Mouse (Mus musculus): ENCODE measurements around the gene Itm2b. TPM values are rescaled to one million over a fixed set of nuclear protein-coding genes. Genes with fewer than 3 reads are reported as not detected.

The Itm2b gene
- 588 and 605 TPM in 2 replicates for polyA plus RNA-seq (2015; fragmentation: Nextera tagmentation; extraction: Ambion mirVana)

DNA sequence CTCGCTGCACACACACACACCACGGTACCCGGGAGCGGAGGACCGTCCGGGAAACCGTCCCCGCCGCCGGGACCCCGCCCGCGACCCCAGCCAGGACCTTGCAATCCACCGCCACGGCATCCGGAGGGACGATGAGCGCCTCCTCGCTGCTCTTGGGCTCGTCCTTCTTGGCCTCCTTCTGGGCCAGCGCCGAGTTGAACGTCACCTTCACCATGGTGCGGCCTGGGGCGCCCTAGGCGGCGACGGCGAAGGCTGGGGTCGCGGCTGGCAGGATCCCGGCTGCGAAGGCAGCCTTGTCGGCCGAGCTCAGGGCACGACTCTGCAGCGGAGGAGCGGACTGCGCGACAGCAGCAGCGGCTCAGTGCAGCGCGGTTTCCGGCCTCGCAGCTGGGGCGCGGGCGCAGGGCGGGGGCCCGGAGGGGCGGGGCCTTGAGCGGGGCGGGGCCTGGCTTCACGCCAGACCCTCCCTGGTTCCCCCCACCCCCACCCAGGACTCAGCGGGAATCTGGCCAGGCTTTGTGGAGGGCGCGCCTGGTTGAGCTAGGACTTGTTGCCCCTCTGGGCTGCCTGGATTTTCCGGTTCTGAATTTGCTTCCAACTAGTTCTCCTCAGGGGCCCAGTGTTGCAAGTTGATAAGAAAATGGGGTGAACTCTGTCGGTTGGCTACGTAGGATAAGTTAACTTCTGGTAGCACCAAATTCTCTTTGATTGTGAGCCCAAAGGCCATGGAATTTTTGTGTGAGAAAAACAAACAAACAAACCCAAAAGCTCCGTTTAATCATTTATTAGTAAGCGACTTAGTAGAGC is at the start of gene Itm2b:
TSS of gene Itm2b (minus strand) at position 377 of the 807 bp plus-strand sequence.
- no peaks in the 10 kb centered on the region for H3K9me3 ChIP-seq (replicated peaks; ENCODE audit: control insufficient read depth, low read length)
- peak within 1 kb of the TSS; percentile 99 for H3K9ac ChIP-seq (ENCODE audit: low read depth, low read length)
- H3K4me3 ChIP-seq (ENCODE audit: low read depth, low read length), result peak within 1 kb of the TSS; percentile 96
- H3K4me1 ChIP-seq (ENCODE audit: control insufficient read depth, low read depth, low read length), result peaks cover 36% of the 10 kb centered on the region
- H3K36me3 ChIP-seq (ENCODE audit: control insufficient read depth, insufficient read depth), result peaks cover 5% of the 10 kb centered on the region; the same call in 1 of the 2 replicates
- WGBS (ENCODE audit: insufficient replicate concordance), result under 1% methylated on average over 53 of the region's 62 CpGs
- peak within 1 kb of the TSS; percentile 96 for H3K27ac ChIP-seq (ENCODE audit: low read length)
- peak within 1 kb of the TSS; percentile 64 for H3K4me2 ChIP-seq (ENCODE audit: low read depth, low read length)
- peak; percentile 92 for ATAC-seq (ENCODE audit: low read depth)
- no peaks in the 10 kb centered on the region for H3K27me3 ChIP-seq (ENCODE audit: control insufficient read depth, insufficient read depth, low read depth, low read length)

DNA sequence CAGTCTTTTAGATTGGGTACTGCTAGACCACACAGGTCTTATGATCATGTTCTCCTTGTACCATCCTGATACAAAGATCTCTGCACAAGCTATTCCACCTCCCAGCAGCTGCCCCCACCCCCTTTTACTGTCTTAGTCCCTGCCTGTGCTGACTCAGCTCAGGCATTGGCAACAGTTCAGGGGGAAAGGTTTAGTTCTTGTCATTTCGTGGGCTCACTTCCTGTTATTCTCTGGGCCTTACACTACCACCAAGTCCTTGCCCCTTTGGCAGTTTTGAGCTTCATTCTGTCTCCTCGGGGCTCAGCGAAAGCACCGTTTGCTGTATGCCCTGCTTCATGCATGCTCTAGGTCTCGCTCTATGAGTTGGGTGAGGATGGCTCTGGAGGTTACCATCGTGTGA is 48.4 kb upstream of the Itm2b start:
- 46% methylated on average over 6 of the region's 6 CpGs for WGBS (ENCODE audit: insufficient replicate concordance)
- H3K4me2 ChIP-seq (ENCODE audit: low read depth, low read length), result no peak overlapping the region
- H3K27ac ChIP-seq (ENCODE audit: low read length), result no peak overlapping the region

GRCm38 (mm10) chr14:73430571-73430970 is 45.5 kb upstream of the Itm2b start:
- no peak overlapping the region for H3K4me2 ChIP-seq (ENCODE audit: low read depth, low read length)
- H3K9ac ChIP-seq (ENCODE audit: low read depth, low read length), result no peak overlapping the region
- H3K27ac ChIP-seq (ENCODE audit: low read length), result no peak overlapping the region
- H3K4me1 ChIP-seq (ENCODE audit: control insufficient read depth, low read depth, low read length), result peaks cover 4% of the 10 kb centered on the region
- no peaks in the 10 kb centered on the region for H3K9me3 ChIP-seq (replicated peaks; ENCODE audit: control insufficient read depth, low read length)
- 65% methylated on average over 12 of the region's 12 CpGs for WGBS (ENCODE audit: insufficient replicate concordance)
- no peak for ATAC-seq (ENCODE audit: low read depth)
- no peaks in the 10 kb centered on the region for H3K36me3 ChIP-seq (ENCODE audit: control insufficient read depth, insufficient read depth)
- H3K4me3 ChIP-seq (ENCODE audit: low read depth, low read length), result no peak overlapping the region
- H3K27me3 ChIP-seq (ENCODE audit: control insufficient read depth, insufficient read depth, low read depth, low read length), result no peaks in the 10 kb centered on the region

More for the DNA sequence above, 48.4 kb upstream of the Itm2b start:
- no peak overlapping the region for H3K4me3 ChIP-seq (ENCODE audit: low read depth, low read length)
- H3K9me3 ChIP-seq (replicated peaks; ENCODE audit: control insufficient read depth, low read length), result no peaks in the 10 kb centered on the region
- no peak for ATAC-seq (ENCODE audit: low read depth)
- H3K4me1 ChIP-seq (ENCODE audit: control insufficient read depth, low read depth, low read length), result peaks cover 4% of the 10 kb centered on the region
- no peaks in the 10 kb centered on the region for H3K36me3 ChIP-seq (ENCODE audit: control insufficient read depth, insufficient read depth)
- H3K9ac ChIP-seq (ENCODE audit: low read depth, low read length), result no peak overlapping the region
- no peaks in the 10 kb centered on the region for H3K27me3 ChIP-seq (ENCODE audit: control insufficient read depth, insufficient read depth, low read depth, low read length)

DNA sequence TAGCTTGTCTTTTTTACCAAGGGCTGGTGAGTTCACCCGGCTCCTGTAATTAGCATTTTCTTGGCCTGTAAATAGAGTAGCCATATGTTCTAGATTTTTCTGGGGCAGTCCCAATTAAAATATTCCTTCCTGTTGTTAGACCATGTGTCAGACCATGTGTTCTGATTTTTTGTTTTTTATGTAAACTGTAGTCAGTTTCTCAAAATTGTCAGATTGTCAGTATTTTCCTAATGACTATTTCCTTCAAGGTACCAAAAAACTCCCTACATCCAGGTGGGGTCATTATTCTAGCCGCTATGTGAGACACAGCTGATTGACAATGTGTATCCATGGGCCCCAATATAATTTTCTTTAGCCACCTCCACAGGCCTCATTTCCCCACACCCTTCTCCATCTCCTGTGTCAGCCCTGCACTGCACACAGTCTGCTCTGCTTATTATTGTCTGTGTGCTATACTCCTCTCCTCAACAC is 40.5 kb upstream of the Itm2b start:
- Histone ChIP-seq H3K9ac (ENCODE audit: low read depth, low read length) (no peak overlapping the region), H3K4me2 (ENCODE audit: low read depth, low read length) (no peak overlapping the region), H3K36me3 (ENCODE audit: control insufficient read depth, insufficient read depth) (no peaks in the 10 kb centered on the region), H3K9me3 (replicated peaks; ENCODE audit: control insufficient read depth, low read length) (no peaks in the 10 kb centered on the region), H3K27ac (ENCODE audit: low read length) (no peak overlapping the region), H3K4me1 (ENCODE audit: control insufficient read depth, low read depth, low read length) (no peaks in the 10 kb centered on the region), H3K4me3 (ENCODE audit: low read depth, low read length) (no peak overlapping the region), H3K27me3 (ENCODE audit: control insufficient read depth, insufficient read depth, low read depth, low read length) (no peaks in the 10 kb centered on the region)
- ATAC-seq (ENCODE audit: low read depth), result no peak
- 74% methylated on average over 2 of the region's 2 CpGs for WGBS (ENCODE audit: insufficient replicate concordance)

DNA sequence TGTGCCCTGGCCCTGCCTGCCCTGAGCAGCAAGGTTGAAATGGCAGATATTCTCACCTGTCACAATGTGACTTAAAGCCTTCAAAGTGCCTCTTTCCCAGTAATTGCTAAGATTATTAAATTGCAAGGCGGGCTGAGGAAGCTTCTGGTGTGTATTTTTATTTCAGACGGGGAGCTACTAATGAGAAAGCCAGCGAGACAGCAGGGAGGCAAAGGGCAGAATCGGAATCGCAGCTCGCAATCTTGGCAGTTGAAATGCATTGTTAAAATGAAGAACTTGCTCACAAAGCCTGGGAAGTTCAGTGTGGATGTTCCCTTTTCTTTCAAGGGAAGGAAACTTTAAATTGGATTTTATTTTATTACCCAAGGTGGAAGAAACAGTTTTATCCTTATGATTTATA is 39.9 kb upstream of the Itm2b start:
- Histone ChIP-seq H3K27ac (ENCODE audit: low read length) (no peak overlapping the region), H3K27me3 (ENCODE audit: control insufficient read depth, insufficient read depth, low read depth, low read length) (no peaks in the 10 kb centered on the region), H3K9me3 (replicated peaks; ENCODE audit: control insufficient read depth, low read length) (no peaks in the 10 kb centered on the region), H3K4me1 (ENCODE audit: control insufficient read depth, low read depth, low read length) (no peaks in the 10 kb centered on the region), H3K9ac (ENCODE audit: low read depth, low read length) (no peak overlapping the region), H3K36me3 (ENCODE audit: control insufficient read depth, insufficient read depth) (no peaks in the 10 kb centered on the region), H3K4me3 (ENCODE audit: low read depth, low read length) (no peak overlapping the region), H3K4me2 (ENCODE audit: low read depth, low read length) (no peak overlapping the region)
- ATAC-seq (ENCODE audit: low read depth), result no peak
- 70% methylated on average over 6 of the region's 6 CpGs for WGBS (ENCODE audit: insufficient replicate concordance)

GRCm38 (mm10) chr14:73423542-73423941 is 38.5 kb upstream of the Itm2b start:
- no peaks in the 10 kb centered on the region for H3K9me3 ChIP-seq (replicated peaks; ENCODE audit: control insufficient read depth, low read length)
- H3K4me2 ChIP-seq (ENCODE audit: low read depth, low read length), result no peak overlapping the region
- no peak overlapping the region for H3K4me3 ChIP-seq (ENCODE audit: low read depth, low read length)
- ATAC-seq (ENCODE audit: low read depth), result no peak
- no peaks in the 10 kb centered on the region for H3K4me1 ChIP-seq (ENCODE audit: control insufficient read depth, low read depth, low read length)
- H3K9ac ChIP-seq (ENCODE audit: low read depth, low read length), result no peak overlapping the region
- no peaks in the 10 kb centered on the region for H3K27me3 ChIP-seq (ENCODE audit: control insufficient read depth, insufficient read depth, low read depth, low read length)
- no peak overlapping the region for H3K27ac ChIP-seq (ENCODE audit: low read length)
- no peaks in the 10 kb centered on the region for H3K36me3 ChIP-seq (ENCODE audit: control insufficient read depth, insufficient read depth)

DNA sequence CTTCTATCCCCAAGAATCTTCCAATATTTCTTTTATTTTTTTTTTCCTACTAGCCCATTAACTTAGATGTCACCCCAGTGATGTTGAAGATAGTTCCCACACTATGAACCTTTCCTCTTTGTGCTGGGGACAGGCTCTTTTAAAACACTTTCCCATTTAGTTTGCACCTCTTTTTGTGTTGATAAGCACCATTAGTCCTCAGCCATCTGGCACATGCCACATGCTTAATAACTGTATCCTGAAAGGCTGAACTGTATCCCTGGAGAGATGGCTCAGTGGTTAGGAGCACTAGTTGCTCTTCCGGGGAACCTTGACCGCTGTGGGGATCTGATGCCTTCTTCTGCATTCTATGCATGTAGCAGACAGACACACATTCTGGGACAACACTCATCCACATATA is 37.5 kb upstream of the Itm2b start:
- Histone ChIP-seq H3K36me3 (ENCODE audit: control insufficient read depth, insufficient read depth) (no peaks in the 10 kb centered on the region), H3K9me3 (replicated peaks; ENCODE audit: control insufficient read depth, low read length) (no peaks in the 10 kb centered on the region), H3K27ac (ENCODE audit: low read length) (no peak overlapping the region), H3K9ac (ENCODE audit: low read depth, low read length) (no peak overlapping the region), H3K4me2 (ENCODE audit: low read depth, low read length) (no peak overlapping the region), H3K4me1 (ENCODE audit: control insufficient read depth, low read depth, low read length) (no peaks in the 10 kb centered on the region), H3K27me3 (ENCODE audit: control insufficient read depth, insufficient read depth, low read depth, low read length) (no peaks in the 10 kb centered on the region), H3K4me3 (ENCODE audit: low read depth, low read length) (no peak overlapping the region)
- WGBS (ENCODE audit: insufficient replicate concordance), result 68% methylated on average over 2 of the region's 2 CpGs
- ATAC-seq (ENCODE audit: low read depth), result no peak

DNA sequence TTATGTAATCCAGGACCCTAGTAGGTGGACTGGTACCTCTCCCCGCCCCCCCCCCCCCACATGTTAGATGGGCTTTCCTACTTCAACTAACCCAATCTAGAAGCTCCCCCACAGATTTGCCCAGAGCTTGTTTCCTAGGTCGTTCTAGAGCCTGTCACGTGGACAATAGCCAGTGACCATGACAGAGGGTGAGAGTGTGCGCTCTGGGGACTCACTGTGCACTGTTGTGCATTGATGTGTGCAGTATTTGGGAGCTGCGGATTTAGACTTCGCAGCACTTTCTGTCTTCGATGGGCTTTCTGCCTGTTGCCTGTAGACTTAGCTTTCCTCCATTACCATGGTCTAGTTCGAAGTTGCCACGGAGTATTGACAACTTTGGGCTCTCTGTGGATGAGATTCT is 36.5 kb upstream of the Itm2b start:
- H3K4me1 ChIP-seq (ENCODE audit: control insufficient read depth, low read depth, low read length), result no peaks in the 10 kb centered on the region
- H3K27me3 ChIP-seq (ENCODE audit: control insufficient read depth, insufficient read depth, low read depth, low read length), result no peaks in the 10 kb centered on the region
- no peak overlapping the region for H3K9ac ChIP-seq (ENCODE audit: low read depth, low read length)
- H3K4me3 ChIP-seq (ENCODE audit: low read depth, low read length), result no peak overlapping the region
- no peaks in the 10 kb centered on the region for H3K9me3 ChIP-seq (replicated peaks; ENCODE audit: control insufficient read depth, low read length)
- H3K4me2 ChIP-seq (ENCODE audit: low read depth, low read length), result no peak overlapping the region
- no peak overlapping the region for H3K27ac ChIP-seq (ENCODE audit: low read length)
- ATAC-seq (ENCODE audit: low read depth), result no peak
- 62% methylated on average over 9 of the region's 9 CpGs for WGBS (ENCODE audit: insufficient replicate concordance)
- no peaks in the 10 kb centered on the region for H3K36me3 ChIP-seq (ENCODE audit: control insufficient read depth, insufficient read depth)

DNA sequence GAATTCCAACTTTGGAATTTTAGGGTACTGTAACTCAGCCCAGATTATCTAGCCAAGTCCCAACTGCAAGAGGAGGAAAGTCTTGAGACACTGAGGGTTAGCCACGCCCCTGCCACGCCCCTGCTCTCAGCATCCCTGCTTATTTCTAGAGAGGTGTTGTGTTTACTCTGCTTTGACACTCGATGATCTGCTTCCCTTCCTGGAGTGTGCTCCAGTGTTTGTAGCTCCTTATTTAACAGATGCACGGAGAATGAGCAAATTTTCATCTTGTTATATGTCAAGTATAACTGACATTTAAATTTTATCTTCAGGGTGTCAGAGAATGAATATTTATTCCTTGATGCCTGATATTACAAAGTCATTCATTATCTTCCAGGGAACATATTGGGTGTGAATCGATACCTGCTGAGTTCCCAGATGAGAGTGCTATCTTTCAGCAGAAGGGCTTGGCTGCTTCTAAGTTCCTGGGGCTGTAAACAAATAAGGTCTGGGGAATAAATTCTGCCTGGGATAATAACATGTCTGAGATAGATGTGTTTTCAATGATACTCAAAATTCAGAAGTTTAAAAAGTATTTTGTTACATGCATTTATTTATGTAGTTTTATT is 35.2 kb upstream of the Itm2b start:
- Histone ChIP-seq H3K9ac (ENCODE audit: low read depth, low read length) (no peak overlapping the region), H3K27ac (ENCODE audit: low read length) (no peak overlapping the region), H3K27me3 (ENCODE audit: control insufficient read depth, insufficient read depth, low read depth, low read length) (no peaks in the 10 kb centered on the region), H3K36me3 (ENCODE audit: control insufficient read depth, insufficient read depth) (no peaks in the 10 kb centered on the region), H3K9me3 (replicated peaks; ENCODE audit: control insufficient read depth, low read length) (no peaks in the 10 kb centered on the region), H3K4me1 (ENCODE audit: control insufficient read depth, low read depth, low read length) (no peaks in the 10 kb centered on the region), H3K4me3 (ENCODE audit: low read depth, low read length) (no peak overlapping the region), H3K4me2 (ENCODE audit: low read depth, low read length) (no peak overlapping the region)
- no peak for ATAC-seq (ENCODE audit: low read depth)
- 21% methylated on average over 5 of the region's 5 CpGs for WGBS (ENCODE audit: insufficient replicate concordance)
